Mouse (Mus musculus): ENCODE data around the gene Syt17.
"Not testable (repeated sequence)": the region's sequence is repeated elsewhere in the genome, so short reads cannot be mapped to it uniquely, and the experiment has no call there.

The Syt17 gene

DNA sequence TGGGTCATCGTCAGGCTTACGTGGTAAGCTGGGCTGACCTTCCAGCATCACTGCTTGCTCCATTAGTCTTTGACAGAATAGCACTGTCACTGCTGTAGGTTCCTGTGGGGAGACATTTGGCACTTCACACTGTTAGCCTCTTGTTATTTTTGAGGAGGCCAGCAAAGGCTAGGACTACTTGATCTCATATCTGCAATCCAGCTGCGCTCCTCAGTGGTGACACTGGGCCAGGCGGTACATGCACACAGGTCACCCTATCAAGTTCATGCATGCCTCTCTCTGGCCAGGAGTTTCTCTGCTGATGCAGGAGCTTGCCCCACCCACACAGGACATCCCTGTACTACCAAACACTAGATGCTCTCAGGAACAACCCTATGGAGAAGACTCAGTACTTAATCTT, 71.4 kb downstream of the Syt17 start:
- DNase-seq, result no peak

DNA sequence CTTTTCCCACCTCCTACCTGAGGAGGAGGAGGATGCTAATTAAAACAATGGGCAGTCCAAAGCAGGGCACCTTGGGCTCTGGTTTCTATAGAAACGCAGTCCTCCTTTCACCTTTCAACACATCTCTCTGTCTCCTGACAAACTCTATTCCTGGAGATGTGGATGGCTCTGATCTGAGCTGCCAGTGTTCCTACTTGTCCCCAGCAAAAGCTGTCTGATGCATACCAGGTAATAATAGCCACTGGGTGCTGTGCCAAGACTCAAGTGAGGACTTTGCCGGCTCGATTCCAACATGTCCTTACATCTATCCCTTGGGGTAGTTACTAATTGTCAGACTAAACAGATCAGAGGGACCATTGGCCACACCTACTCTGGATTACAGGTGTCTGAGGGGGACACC, 72.7 kb downstream of the Syt17 start:
- no peak for DNase-seq

DNA sequence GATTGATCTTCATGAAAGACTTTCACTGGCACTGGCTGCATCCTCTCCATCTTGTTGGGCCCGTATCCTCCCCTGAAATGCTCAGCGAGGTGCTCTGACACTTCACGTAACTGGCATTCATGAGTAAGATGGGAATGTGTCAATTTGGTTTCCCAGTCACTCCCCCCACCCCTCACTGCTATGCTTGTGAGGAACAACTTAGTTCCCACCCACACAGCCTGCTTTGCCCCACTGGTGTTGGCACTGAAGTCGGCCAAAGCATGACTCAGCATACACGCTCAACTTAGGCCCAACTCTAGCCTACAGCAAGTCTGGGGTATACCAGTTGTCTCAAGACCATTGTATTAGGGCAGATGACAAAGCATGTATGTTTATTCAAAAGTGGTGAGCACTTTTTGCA, 76.7 kb downstream of the Syt17 start:
- no peak for DNase-seq

DNA sequence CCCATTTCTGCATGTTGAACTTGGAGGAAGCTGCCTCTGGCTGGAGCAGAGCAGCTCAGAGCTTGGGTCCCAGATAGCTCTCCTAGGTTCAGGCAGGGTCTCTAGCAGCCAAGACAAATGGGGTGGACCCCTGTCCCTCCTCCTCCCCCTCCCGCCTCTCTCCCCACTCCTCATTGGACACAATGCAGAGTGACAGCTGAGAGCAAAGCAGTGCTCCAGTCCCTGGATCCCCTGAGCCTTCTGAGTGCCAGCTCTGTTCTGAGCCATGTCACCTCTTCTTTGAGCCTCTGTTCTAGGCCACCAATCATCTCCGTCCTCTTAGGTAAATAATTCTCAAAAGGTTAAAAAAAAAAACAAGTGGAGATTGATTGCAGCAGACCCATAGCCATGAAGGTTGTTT, 78.3 kb downstream of the Syt17 start:
- no peak for DNase-seq

DNA sequence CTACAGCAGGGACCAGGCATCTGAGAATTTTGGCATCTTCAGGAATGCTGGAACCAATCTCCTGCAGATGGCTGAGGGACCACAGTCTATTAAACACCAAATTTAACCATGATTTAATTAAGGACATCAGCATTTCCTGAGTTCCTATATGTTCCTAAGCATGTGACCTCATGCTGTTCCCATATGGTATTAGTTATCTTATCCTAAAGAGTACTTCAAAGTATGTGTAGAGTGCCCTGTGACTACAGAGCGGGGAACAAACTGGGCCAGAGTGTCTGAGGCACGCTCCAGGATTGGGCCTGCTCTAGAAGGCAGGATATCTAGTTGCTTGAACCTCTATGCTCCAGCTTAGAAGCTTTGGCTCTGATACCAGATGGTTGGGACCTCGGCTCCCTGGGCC, 82.1 kb downstream of the Syt17 start:
- no peak for DNase-seq

DNA sequence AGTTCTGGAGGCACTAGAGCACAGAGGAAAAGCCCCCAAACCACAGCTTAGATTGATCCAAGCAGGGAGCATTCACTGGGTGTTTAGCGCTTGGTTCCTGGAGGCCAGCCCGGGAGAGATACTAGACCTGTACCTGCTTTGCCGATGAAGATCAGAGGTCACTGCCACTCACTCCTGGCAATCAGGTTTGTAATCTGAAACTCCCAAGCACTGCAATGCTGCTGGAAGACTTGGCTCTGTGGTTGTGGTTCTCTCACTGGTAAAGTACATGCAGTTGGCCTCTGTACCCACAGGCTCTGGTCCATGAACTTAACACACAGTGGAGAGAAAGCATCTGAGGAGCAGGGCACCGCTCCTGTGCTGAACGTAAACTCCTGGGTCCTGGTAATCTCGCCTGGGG, 82.8 kb downstream of the Syt17 start:
- no peak for DNase-seq

DNA sequence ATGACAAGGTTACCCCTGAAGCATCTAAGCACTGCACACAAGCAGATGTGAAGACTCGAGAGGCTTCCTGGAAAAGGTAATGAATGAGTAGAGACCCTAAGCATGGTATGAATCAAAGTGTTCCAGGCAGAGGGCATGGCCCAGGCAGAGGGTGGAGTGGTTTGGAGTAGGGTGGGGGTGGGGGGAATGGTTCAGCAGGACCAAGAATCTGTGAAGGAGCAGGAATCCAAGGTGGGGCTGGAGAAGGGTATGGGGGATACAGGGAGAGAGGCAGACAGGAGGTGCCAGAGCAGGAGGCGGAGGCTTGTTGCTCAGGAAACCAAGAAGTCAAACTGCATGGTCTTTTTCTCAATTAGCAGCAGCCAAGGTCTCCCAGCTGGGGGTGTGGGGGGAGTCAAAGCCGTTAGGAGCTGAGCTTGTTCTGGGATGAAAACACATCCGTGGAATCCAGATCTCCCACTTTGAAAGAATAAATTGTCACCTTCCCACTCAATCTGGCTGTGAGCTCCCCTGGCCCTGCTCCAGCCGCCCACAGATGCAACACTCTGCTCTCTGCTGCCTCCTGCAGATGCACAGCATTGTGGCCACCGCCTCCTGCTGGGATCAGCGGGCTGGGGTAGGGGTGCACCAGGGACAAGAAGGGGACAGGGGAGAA, 83.5 kb downstream of the Syt17 start:
- DNase-seq, result no peak

DNA sequence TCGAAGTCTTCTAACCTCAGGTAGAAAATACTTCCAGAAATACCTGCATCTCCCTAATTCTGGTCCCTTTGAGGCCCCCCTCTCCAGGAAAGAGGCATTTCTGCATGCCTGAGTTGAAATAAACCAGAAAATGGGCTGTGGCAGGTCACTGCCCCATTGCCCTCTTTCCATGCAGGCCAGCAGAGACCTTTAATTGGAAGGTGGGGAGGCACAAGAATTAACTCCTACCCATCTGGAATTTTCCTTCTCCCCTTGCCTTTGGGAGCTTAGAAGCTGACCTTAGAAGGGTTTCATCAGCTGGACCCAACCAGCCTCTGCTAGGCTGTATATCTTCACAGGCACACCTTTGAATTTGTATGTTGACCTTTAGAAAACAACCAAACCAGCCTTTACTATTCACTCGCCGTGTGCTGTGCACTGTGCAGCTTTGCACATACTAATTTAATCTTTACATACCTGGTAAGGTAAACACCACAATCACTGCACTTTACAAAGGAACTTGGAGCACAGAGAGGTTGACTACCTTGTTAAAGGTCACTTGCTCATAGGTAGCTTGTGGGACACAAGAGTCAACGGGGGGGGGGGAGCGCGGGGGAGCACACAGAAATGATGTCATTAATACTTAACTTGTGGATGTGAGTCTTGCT, 84.3 kb downstream of the Syt17 start:
- DNase-seq, result no peak

DNA sequence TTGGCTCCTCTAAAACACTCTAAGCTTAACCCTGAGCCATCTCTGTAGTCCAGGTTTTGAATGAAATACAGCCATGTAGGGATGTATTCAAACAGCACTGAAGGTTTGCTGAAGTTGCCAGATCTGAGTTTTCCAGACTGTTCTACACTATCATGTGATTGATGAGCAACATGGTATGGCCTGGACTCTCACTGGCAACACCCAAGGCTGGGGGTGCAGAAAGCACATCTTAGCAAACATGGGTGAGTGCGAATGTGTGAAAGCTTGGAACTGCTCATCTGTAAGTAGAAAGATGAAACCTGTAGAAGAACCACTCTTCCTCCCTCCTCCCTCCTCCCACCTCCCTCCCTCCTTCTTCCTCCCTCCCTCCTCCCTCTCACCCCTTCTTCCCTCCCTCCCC, 85.1 kb downstream of the Syt17 start:
- DNase-seq, result no peak

DNA sequence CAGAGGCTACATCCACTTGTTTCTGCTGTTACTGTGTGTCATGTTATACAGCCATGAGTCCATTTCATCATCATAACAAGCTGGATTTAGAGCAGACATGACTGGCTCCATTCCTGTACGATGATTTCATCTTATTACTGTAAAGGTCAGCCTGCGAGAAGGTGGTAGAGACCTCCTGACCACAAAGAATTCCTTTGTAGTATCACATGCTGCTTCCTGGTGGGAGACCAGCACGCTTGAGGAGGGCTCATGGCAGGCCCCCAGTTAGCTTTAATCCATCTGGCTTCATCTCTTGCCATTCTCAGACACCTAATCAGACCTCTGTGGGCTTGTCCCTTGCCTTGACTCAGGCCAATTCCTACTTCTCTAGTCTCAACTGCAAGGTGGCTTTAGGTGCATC, 85.8 kb downstream of the Syt17 start:
- no peak for DNase-seq

DNA sequence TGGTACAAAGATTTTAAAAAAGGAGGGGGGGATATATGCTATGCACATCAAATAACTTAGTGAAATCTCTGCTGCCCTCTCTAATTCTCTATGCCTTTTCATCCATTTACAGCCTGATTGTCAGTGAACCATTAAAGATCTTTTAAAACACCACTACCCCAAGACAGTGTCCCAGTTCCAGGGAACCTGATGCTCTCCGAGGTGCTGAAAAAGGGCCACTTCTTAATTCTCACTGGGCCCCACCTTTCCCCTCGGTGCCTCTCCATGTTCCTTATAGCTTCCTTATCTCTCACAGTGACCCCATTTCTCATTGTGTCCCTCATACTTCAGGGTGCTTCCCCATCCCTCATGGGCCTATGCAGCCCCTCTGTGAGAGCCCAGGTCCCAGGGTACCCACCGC, 89.0 kb downstream of the Syt17 start:
- DNase-seq, result no peak

DNA sequence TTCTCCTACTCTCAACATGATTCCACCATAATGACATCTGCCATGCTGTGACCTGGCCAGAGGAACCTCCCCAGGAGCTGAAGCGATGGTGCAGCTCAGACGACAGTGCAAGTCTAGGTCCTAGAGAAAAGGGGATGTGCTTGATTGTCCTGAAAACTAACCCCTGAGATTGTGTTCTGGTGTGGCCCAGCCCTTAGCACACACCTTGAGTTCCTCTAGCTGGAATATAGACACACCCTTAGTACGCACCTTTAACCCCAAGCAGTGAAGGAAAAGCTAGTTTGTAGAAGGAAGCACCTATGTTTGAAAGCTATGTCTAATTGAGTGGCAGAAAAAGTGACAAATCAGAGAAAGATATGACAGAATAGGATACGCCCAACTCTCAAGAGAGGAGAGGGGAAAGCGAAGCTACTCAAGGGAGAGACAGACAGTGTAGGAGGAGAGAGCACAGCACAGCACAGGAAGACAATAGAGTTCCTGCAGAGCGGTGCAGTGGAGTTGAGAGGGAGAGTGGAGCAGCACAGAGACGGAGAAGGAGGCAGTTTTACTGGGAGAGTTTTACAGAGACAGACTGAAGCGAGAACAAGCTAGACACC, 91.5 kb downstream of the Syt17 start:
- not testable (repeated sequence) for DNase-seq

DNA sequence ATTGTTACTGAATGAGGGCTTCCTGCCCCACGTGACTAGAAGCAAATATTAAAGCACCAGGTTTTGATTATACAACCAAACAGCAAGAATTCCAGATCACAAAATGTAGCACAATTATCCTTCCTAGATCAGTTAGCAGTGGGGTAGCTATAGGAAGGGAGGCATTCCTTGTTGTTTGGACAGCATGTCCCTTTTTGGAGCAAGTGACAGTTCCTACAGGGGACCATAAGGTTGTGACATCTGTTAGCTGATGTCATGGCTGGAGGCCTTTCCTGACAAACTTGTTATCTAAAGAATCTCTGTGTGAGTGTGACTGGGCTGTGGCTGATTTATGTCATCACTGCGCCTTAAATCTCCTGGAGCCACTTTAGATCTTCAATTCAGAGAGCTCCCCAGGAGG, 97.2 kb downstream of the Syt17 start:
- no peak for DNase-seq

DNA sequence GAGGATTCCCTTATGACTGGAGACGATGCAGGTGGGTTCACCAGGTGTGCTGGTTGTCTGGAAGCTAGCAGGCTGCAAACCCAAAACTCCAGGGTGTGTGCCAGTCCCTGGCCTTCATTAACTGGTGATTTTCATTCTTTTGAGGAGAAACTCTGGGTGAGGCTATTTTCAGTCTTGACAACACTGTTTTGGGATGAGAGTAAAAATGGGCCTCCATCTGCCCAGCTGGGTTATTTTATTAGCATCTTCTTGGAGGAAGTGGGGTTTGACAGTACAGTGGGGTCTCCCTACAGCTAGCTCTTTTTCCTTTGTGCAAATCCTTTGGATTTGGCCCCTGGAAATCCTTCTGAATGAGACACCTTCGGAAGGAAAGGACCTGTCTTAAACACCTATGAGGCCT, 101.1 kb downstream of the Syt17 start:
- no peak for DNase-seq

DNA sequence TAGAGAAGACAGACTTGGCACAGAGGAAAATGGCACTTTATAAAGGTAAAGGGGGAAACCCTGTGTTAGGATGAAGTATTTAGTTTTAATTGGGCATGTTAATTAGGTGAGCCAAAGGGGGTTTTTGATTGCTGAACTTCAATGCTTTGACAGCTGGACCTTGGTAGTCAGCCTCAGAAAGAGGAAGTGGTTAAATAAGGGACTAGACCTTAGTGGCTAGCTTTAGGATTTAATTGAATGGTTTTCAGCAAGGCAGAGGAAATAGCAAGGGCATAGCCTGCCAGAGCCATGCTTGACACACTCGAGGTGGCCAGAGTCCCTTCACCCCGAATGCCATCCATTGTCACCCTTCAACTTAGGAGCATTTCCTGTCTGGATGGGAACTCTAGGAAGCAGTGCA, 101.6 kb downstream of the Syt17 start:
- DNase-seq, result no peak

DNA sequence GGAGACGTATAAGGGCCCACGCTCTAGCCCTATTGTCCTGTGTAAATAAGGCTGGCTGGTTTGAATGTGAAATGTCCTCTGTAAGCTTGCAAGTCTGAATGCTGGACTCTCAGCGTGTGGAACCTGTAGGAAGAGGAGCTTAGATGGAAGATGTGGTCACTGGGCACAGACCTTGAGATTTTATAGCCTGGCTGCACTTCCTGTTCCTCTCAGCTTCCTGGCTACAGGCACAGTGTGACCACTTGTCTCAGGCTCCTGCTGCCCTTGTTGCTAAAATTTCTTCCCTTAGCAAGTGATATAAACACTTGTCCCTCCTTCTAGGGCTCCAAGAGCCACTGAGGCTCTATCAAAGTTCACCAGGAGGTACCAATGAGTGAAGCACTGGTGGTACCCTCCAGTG, 102.6 kb downstream of the Syt17 start:
- no peak for DNase-seq

DNA sequence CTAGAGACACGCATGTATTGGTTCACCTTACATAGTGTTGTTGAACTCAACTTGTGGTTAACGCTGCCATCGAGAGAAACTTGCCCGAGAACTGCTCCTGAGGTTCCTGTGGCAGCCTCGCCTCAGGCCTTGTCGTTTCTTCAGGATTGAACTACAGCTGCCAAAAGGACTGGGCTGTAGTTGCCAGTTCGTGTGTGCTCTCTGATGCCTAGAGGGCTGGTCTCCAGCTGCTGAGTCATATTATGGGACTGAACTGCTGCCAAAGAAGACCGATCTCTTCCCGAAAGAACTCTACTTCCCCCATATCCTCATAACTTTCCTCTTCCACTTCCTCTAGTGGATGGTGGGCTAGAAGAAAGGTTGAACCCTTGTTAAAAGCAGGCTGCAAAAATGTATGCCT, 103.3 kb downstream of the Syt17 start:
- no peak for DNase-seq

All from liver (tissue).